Mouse (Mus musculus) ES-E14 (cell line): ENCODE results near the gene Kdelr3.

ENCODE experiments used
- CHD2 ChIP-seq: IDR thresholded peaks from 2 replicates; pipeline ENCODE4 v1.6.1; 2014; ENCODE audit warnings: mild to moderate bottlenecking, low read depth, low read length, inconsistent platforms
- HCFC1 ChIP-seq: IDR thresholded peaks from 2 replicates; pipeline ENCODE4 v1.6.1; 2012; ENCODE audit warnings: low read length, inconsistent platforms, borderline replicate concordance; ENCODE audit not compliant: insufficient read depth
- ZNF384 ChIP-seq: IDR thresholded peaks from 2 replicates; pipeline ENCODE4 v1.6.1; 2012; ENCODE audit warnings: low read depth, low read length, inconsistent platforms

DNA sequence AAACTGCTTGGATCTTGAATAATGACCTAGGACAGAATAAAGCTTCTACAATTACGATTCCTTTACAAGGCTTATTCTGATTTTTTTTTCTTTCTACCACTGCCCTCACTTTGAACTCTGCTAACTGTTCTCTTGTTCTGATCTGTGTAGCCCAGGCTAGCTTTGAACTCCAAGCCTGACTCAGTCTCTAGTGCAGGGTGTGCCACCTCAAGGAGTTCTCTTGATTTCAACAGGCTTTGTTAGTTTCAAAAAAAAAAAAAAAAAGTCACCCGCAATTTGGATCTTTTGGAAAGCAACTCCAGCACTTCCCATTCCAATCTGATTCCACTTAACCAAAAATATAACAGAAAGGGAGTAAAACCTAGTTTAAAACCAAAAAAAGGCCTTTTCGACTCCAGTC is 29.3 kb downstream of the Kdelr3 start:
- no peak for TF ChIP-seq ZNF384
- TF ChIP-seq CHD2: no peak
- no peak for TF ChIP-seq HCFC1
